Comparison of ENCODE assay signal across 9 mouse cellular contexts in genomic region chr17:48416425-48417195, GRCm38 (mm10). TPM values are rescaled to one million over a fixed set of nuclear protein-coding genes. Genes with fewer than 3 reads are reported as not detected.
DNase-seq lines count a peak whose midpoint lies in the region; ATAC-seq lines count a peak whose summit lies in the region.
"Had no signal": no experiment of that assay in that cellular context is flagged by ENCODE, and none has a peak within 500 bp of the region (broad histone marks: within the 10 kb centered on the region; RNA-seq: fewer than 3 reads in every experiment).

No protein-coding gene starts in this region.

- DNase-seq in CD4-positive helper T cell, adult 2 months (ENCODE audit: low read depth, low spot score) = peak; percentile 71
- peak; percentile 42 for DNase-seq in MEL-GATA-1-ER (ENCODE audit: extremely low read depth, low read depth)
- DNase-seq in cerebellum, postnatal 36 days = peak; percentile 61 to 63
- DNase-seq in heart, postnatal 10 days = peak; percentile 73 to 82
- peak; percentile 69 to 87 for DNase-seq in kidney, postnatal 36 days
- peak; percentile 77 for DNase-seq in retina, embryonic 14.5 days (ENCODE audit: low spot score)

- no peaks in the 10 kb centered on the region for H3K9me3 ChIP-seq in lung, embryonic 15.5 days

- ATAC-seq in lung, embryonic 15.5 days (ENCODE audit: borderline replicate concordance, extremely low read depth, low FRiP score, low TSS enrichment) = no peak
- ATAC-seq in monocyte, adult 5-6 weeks (replicated peaks; ENCODE audit: insufficient number of reproducible peaks, low FRiP score, low TSS enrichment, poor library complexity, severe bottlenecking) = no peak

- H3K36me3 ChIP-seq in lung, embryonic 15.5 days = peaks cover 33% of the 10 kb centered on the region

- H3K4me1 ChIP-seq in lung, embryonic 15.5 days = peaks cover 17% of the 10 kb centered on the region

- no peak overlapping the region for H3K9ac ChIP-seq in lung, embryonic 15.5 days

- intact Hi-C loops in heart, postnatal 10 days (cut with DNase I) = loop anchor here (1.0 to 2.0 kb wide), 2 partner anchors 50 to 186 kb away; no protein-coding TSS in a partner anchor

- no peak overlapping the region for H3K4me2 ChIP-seq in lung, embryonic 15.5 days

- H3K4me3 ChIP-seq in lung, embryonic 15.5 days = no peak overlapping the region

- WGBS in lung, embryonic 15.5 days = 73% methylated on average over 14 of the region's 14 CpGs

- H3K27ac ChIP-seq in lung, embryonic 15.5 days = peak overlapping the region; percentile 45

- no peaks in the 10 kb centered on the region for H3K27me3 ChIP-seq in lung, embryonic 15.5 days

RNA-seq across cellular contexts. Expression of gene Oard1, which starts 6.8 kb away (rescaled TPM):
- 10 to 100 TPM; 11.5 to 16.4 TPM for total RNA-seq in heart, postnatal 10 days (2021)
- polyA plus RNA-seq in lung, embryonic 15.5 days (2015; fragmentation: Nextera tagmentation; extraction: Ambion mirVana) = 70.6 and 75.7 TPM in 2 replicates
- 106 to 120 TPM (median 118 TPM) in 3 replicates for total RNA-seq in monocyte, adult 5-6 weeks (2017)

RNA-seq across cellular contexts. Expression of gene Nfya, which starts 6.9 kb away (rescaled TPM):
- 10 to 100 TPM; 22.0 to 29.9 TPM for total RNA-seq in heart, postnatal 10 days (2021)
- 17.0 and 19.9 TPM in 2 replicates for polyA plus RNA-seq in lung, embryonic 15.5 days (2015; fragmentation: Nextera tagmentation; extraction: Ambion mirVana)
- total RNA-seq in monocyte, adult 5-6 weeks (2017) = 23.0 to 41.0 TPM (median 25.3 TPM) in 3 replicates

RNA-seq across cellular contexts. Expression of gene Apobec2, which starts 16.1 kb away (rescaled TPM):
- 100 to 1,000 TPM; 227 to 228 TPM for total RNA-seq in heart, postnatal 10 days (2021)
- polyA plus RNA-seq in lung, embryonic 15.5 days (2015; fragmentation: Nextera tagmentation; extraction: Ambion mirVana) = 7.5 and 8.7 TPM in 2 replicates
- total RNA-seq in monocyte, adult 5-6 weeks (2017) = 0.39 TPM in 1 of 3 replicates, not detected in the others

RNA-seq across cellular contexts. Expression of gene Tspo2, which starts 34.7 kb away (rescaled TPM):
- total RNA-seq in heart, postnatal 10 days (2021) = 1 to 10 TPM in 1 of 2 experiments, not detected in 1; 1.0 TPM
- polyA plus RNA-seq in lung, embryonic 15.5 days (2015; fragmentation: Nextera tagmentation; extraction: Ambion mirVana) = 3.6 and 3.8 TPM in 2 replicates
- total RNA-seq in monocyte, adult 5-6 weeks (2017) = 5.9 TPM in 1 of 3 replicates, not detected in the others
- polyA plus RNA-seq: frontal cortex, adult 2 months had no signal

RNA-seq across cellular contexts. Expression of gene Unc5cl, which starts 38.1 kb away (rescaled TPM):
- under 1 TPM in 1 of 2 experiments, not detected in 1; 0.72 TPM for total RNA-seq in heart, postnatal 10 days (2021)
- 2.0 and 2.4 TPM in 2 replicates for polyA plus RNA-seq in lung, embryonic 15.5 days (2015; fragmentation: Nextera tagmentation; extraction: Ambion mirVana)
- total RNA-seq in monocyte, adult 5-6 weeks (2017) = 0.95 to 2.9 TPM (median 2.3 TPM) in 3 replicates

Comparison
In these comparisons a context has a peak if more than half of its experiments do, and no peak if none do; other contexts are left out.
1. RNA of gene Apobec2, which starts 16.1 kb away (total RNA-seq): 227 to 228 TPM in heart, postnatal 10 days; 0.39 TPM in monocyte, adult 5-6 weeks; every median in the first group is over 100 times any median in the second.
2. Peak in every context shown above with its lines, with median percentiles within 50 percentile points of each other: DNase-seq.